Mouse (Mus musculus) lung, adult 2 months (tissue): ENCODE results near the gene C130060K24Rik.

ENCODE experiments used
- CTCF ChIP-seq: fragments of 200-500 bp; IDR thresholded peaks from 2 replicates; pipeline ENCODE4 v1.5.1; 2011; ENCODE audit warnings: mild to moderate bottlenecking, low read length, control low read depth; ENCODE audit not compliant: insufficient read depth
- POLR2A ChIP-seq: fragments of 200-500 bp; IDR thresholded peaks from 2 replicates; pipeline ENCODE4 v1.6.1; 2011; ENCODE audit warnings: low read depth, mild to moderate bottlenecking, control low read depth, low read length, borderline replicate concordance; ENCODE audit errors: extremely low read depth

DNA sequence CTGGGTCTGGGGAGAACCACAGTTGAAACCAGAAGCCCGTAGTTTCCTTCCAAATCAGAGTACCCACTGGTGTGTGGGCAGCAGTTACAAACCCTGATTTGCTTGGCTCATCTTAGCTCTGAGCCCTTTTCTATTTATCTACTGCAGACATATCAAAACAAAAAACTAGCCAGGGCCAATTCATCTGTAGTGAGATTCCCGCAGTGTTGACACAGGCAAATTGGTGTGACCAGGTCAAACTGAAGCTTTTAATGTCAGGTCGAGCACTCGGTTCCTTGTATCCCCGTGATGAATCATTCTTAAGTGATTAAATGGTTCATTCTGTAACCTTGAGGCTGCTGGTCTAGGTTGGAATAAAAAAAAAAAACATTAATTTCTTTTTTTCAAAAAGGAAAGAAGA lies 32.6 kb upstream of the C130060K24Rik start:
- TF ChIP-seq CTCF = no peak
- no peak for TF ChIP-seq POLR2A
